In the genomic region with DNA sequence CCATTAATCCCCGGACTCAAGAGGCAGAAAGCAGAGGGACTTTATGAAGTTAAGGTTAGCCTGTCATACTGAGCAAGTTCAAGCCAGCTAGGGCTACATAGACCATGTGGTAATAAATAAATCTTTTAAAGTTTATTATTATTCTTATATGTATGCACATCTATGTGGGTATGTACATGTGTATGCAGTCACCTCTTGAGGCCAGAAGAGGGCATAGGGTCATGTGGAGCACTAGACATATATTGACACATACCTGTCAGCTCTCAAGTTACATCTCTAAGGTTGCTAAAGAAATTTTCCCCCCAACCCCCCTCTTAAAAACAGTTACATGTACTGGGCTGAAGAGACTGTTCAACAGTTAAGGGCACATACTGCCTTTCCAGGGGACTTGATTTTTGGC, we compare ENCODE assay signal across 12 mouse cellular contexts. TPM values are rescaled to one million over a fixed set of nuclear protein-coding genes. Genes with fewer than 3 reads are reported as not detected.
DNase-seq lines count a peak whose midpoint lies in the region; ATAC-seq and TF ChIP-seq lines count a peak whose summit lies in the region.
"Had no signal": no experiment of that assay in that cellular context is flagged by ENCODE, and none has a peak within 500 bp of the region (broad histone marks: within the 10 kb centered on the region; RNA-seq: fewer than 3 reads in every experiment).

No protein-coding gene starts in this region.

- TF ChIP-seq CTCF in MEL (IDR thresholded peaks at IDR 0.05 in 2 of 3, conservative IDR thresholded peaks at IDR 0.05 in 1 of 3; ENCODE audit: control insufficient read depth in 1 of 3, insufficient read depth in 1 of 3, low read depth in 2 of 3, low read length in 3 of 3, poor library complexity in 1 of 3, severe bottlenecking in 1 of 3): no peak
- peak; percentile 45 for TF ChIP-seq CTCF in liver, postnatal 0 days (IDR thresholded peaks at IDR 0.05; ENCODE audit: low read depth)

- TF ChIP-seq POLR2A in MEL (IDR thresholded peaks at IDR 0.05; ENCODE audit: control insufficient read depth in 1 of 2, insufficient read depth in 1 of 2, low read depth in 1 of 2, low read length in 2 of 2, poor library complexity in 1 of 2): no peak

- no peak for DNase-seq in liver, embryonic 11.5 days (ENCODE audit: low spot score)
- DNase-seq in liver (no peak), MEL (ENCODE audit: low read depth, low spot score) (peak; percentile 36)
- DNase-seq in liver, postnatal 0 days: no peak
- no peak for DNase-seq in left cerebral cortex, postnatal 10 days (ENCODE audit: extremely low spot score in 1 of 2, low spot score in 2 of 2)
- DNase-seq in heart, postnatal 25 days (ENCODE audit: low spot score): no peak
- DNase-seq: gastrocnemius, postnatal 10 days; lung, adult 18-20 months had no signal

- no peak overlapping the region for H3K27ac ChIP-seq in liver, embryonic 11.5 days (ENCODE audit: low read depth, low read length)
- no peak overlapping the region for H3K27ac ChIP-seq in MEL (ENCODE audit: control insufficient read depth, low read depth, low read length)
- H3K27ac ChIP-seq in forebrain, embryonic 15.5 days (replicated peaks): no peak overlapping the region
- no peak overlapping the region for H3K27ac ChIP-seq in liver, postnatal 0 days (ENCODE audit: low read depth)
- H3K27ac ChIP-seq: midbrain, embryonic 12.5 days; neural tube, embryonic 13.5 days had no signal

- H3K9ac ChIP-seq in liver, embryonic 11.5 days (ENCODE audit: low read depth, low read length): no peak overlapping the region
- H3K9ac ChIP-seq in MEL (ENCODE audit: control insufficient read depth, low read depth, low read length, poor library complexity, severe bottlenecking): no peak overlapping the region
- H3K9ac ChIP-seq in forebrain, embryonic 15.5 days (replicated peaks): no peak overlapping the region
- H3K9ac ChIP-seq in liver, postnatal 0 days (replicated peaks): no peak overlapping the region
- H3K9ac ChIP-seq: heart, embryonic 12.5 days; midbrain, embryonic 12.5 days; neural tube, embryonic 13.5 days had no signal

- H3K4me1 ChIP-seq in liver, embryonic 11.5 days (replicated peaks; ENCODE audit: control insufficient read depth, insufficient read depth, low read length): no peaks in the 10 kb centered on the region; the same call in 1 of the 2 replicates
- H3K4me1 ChIP-seq in MEL (ENCODE audit: control insufficient read depth in 1 of 2, insufficient read depth in 2 of 2, low read length in 2 of 2): peaks cover 0 to 2% of the 10 kb centered on the region in 2 experiments; a peak in 1 of 4 replicates
- H3K4me1 ChIP-seq in forebrain, embryonic 15.5 days: no peaks in the 10 kb centered on the region
- no peaks in the 10 kb centered on the region for H3K4me1 ChIP-seq in liver, postnatal 0 days (ENCODE audit: insufficient read depth)
- H3K4me1 ChIP-seq: heart, embryonic 12.5 days; midbrain, embryonic 12.5 days; neural tube, embryonic 13.5 days had no signal

- no peak overlapping the region for H3K4me2 ChIP-seq in liver, embryonic 11.5 days
- no peak overlapping the region for H3K4me2 ChIP-seq in forebrain, embryonic 15.5 days (replicated peaks)
- H3K4me2 ChIP-seq in liver, postnatal 0 days (ENCODE audit: low read depth, low read length): no peak overlapping the region
- H3K4me2 ChIP-seq: heart, embryonic 12.5 days; midbrain, embryonic 12.5 days; neural tube, embryonic 13.5 days had no signal

- intact Hi-C loops in left cerebral cortex, postnatal 10 days (cut with DNase I): no loop called here
- intact Hi-C loops in heart, postnatal 25 days (cut with DNase I): no loop called here

- no peaks in the 10 kb centered on the region for H3K79me2 ChIP-seq in MEL (ENCODE audit: control insufficient read depth, insufficient read depth, low read length, poor library complexity)

- no peaks in the 10 kb centered on the region for H3K9me3 ChIP-seq in liver, embryonic 11.5 days (ENCODE audit: control insufficient read depth, low read length)
- no peaks in the 10 kb centered on the region for H3K9me3 ChIP-seq in MEL (replicated peaks; ENCODE audit: insufficient read depth, low read length)
- H3K9me3 ChIP-seq in forebrain, embryonic 15.5 days: no peaks in the 10 kb centered on the region
- H3K9me3 ChIP-seq in liver, postnatal 0 days (ENCODE audit: low read length): no peaks in the 10 kb centered on the region
- H3K9me3 ChIP-seq: heart, embryonic 12.5 days; midbrain, embryonic 12.5 days; neural tube, embryonic 13.5 days had no signal

- H3K36me3 ChIP-seq in liver, embryonic 11.5 days (ENCODE audit: control insufficient read depth, insufficient read depth, low read length): peaks cover 10% of the 10 kb centered on the region; the same call in 1 of the 2 replicates
- H3K36me3 ChIP-seq in MEL (ENCODE audit: control insufficient read depth in 1 of 2, insufficient read depth in 2 of 2, low read length in 2 of 2): no peaks in the 10 kb centered on the region; a peak in 1 of 4 replicates
- H3K36me3 ChIP-seq in forebrain, embryonic 15.5 days: peaks cover 19% of the 10 kb centered on the region
- H3K36me3 ChIP-seq in liver, postnatal 0 days (replicated peaks; ENCODE audit: insufficient read depth, low read length): peaks cover 9% of the 10 kb centered on the region; the same call in 1 of the 2 replicates

- TF ChIP-seq EP300 in MEL (IDR thresholded peaks at IDR 0.05; ENCODE audit: low read depth in 1 of 2, low read length in 2 of 2): no peak
- TF ChIP-seq EP300 in liver, postnatal 0 days (IDR thresholded peaks at IDR 0.05; ENCODE audit: low read depth): no peak

- H3K4me3 ChIP-seq in liver, embryonic 11.5 days (ENCODE audit: low read depth, low read length): no peak overlapping the region
- H3K4me3 ChIP-seq in MEL (ENCODE audit: control insufficient read depth in 1 of 2, insufficient read depth in 1 of 2, low read depth in 2 of 2, low read length in 2 of 2): no peak overlapping the region
- no peak overlapping the region for H3K4me3 ChIP-seq in forebrain, embryonic 15.5 days
- no peak overlapping the region for H3K4me3 ChIP-seq in liver, postnatal 0 days (ENCODE audit: low read depth, low read length)
- H3K4me3 ChIP-seq: heart, embryonic 12.5 days; midbrain, embryonic 12.5 days; neural tube, embryonic 13.5 days had no signal

- H3K27me3 ChIP-seq in liver, embryonic 11.5 days (replicated peaks; ENCODE audit: control insufficient read depth, insufficient read depth, low read length): no peaks in the 10 kb centered on the region
- H3K27me3 ChIP-seq in MEL (ENCODE audit: control insufficient read depth in 1 of 2, insufficient read depth in 2 of 2, low read length in 2 of 2): no peaks in the 10 kb centered on the region
- H3K27me3 ChIP-seq in forebrain, embryonic 15.5 days: no peaks in the 10 kb centered on the region
- no peaks in the 10 kb centered on the region for H3K27me3 ChIP-seq in liver, postnatal 0 days (ENCODE audit: insufficient read depth, low read length)
- H3K27me3 ChIP-seq: heart, embryonic 12.5 days; midbrain, embryonic 12.5 days; neural tube, embryonic 13.5 days had no signal

- ATAC-seq in liver, embryonic 11.5 days (replicated peaks; ENCODE audit: low FRiP score): peak; percentile 53; the same call in 1 of the 2 replicates
- ATAC-seq in forebrain, embryonic 15.5 days (replicated peaks): peak; percentile 60; the same call in 1 of the 2 replicates
- peak; percentile 55 for ATAC-seq in liver, postnatal 0 days

- WGBS in liver, embryonic 11.5 days: 91% methylated on average over 1 of the region's 1 CpGs
- 89% methylated on average over 1 of the region's 1 CpGs for WGBS in forebrain, embryonic 15.5 days
- WGBS in liver, postnatal 0 days (ENCODE audit: insufficient replicate concordance): 70% methylated on average over 1 of the region's 1 CpGs

- TF ChIP-seq RAD21 in MEL (IDR thresholded peaks at IDR 0.05; ENCODE audit: low read depth, low read length): no peak

RNA-seq across cellular contexts. Expression of gene Gatad2a, which starts 16.6 kb away (rescaled TPM):
- 72.6 and 75.3 TPM in 2 replicates for polyA plus RNA-seq in liver, embryonic 11.5 days (2014; fragmentation: Nextera tagmentation; extraction: Ambion mirVana)
- total RNA-seq in MEL (2012; rRNA removed): 101 and 111 TPM in 2 replicates
- polyA plus RNA-seq in MEL (2012; ENCODE audit: insufficient read depth in 1 of 2, insufficient read length in 2 of 2, low read depth in 1 of 2, low replicate concordance in 2 of 2, missing spikeins in 1 of 2): 100 to 1,000 TPM in 1 of 2 experiments, 10 to 100 TPM in 1; 38.0 to 129 TPM
- polyA plus RNA-seq in forebrain, embryonic 15.5 days (2015; fragmentation: Nextera tagmentation; extraction: Ambion mirVana): 28.3 and 35.5 TPM in 2 replicates
- polyA plus RNA-seq in liver, postnatal 0 days (2015; fragmentation: Nextera tagmentation; extraction: Ambion mirVana): 19.5 and 20.7 TPM in 2 replicates
- total RNA-seq in left cerebral cortex, postnatal 10 days (2021): 10 to 100 TPM; 24.8 to 30.0 TPM
- 10 to 100 TPM; 34.3 to 35.6 TPM for total RNA-seq in heart, postnatal 25 days (2021)

RNA-seq across cellular contexts. Expression of gene Mau2, which starts 29.8 kb away (rescaled TPM):
- 42.1 and 46.5 TPM in 2 replicates for polyA plus RNA-seq in liver, embryonic 11.5 days (2014; fragmentation: Nextera tagmentation; extraction: Ambion mirVana)
- 39.0 and 39.2 TPM in 2 replicates for total RNA-seq in MEL (2012; rRNA removed)
- polyA plus RNA-seq in MEL (2012; ENCODE audit: insufficient read depth in 1 of 2, insufficient read length in 2 of 2, low read depth in 1 of 2, low replicate concordance in 2 of 2, missing spikeins in 1 of 2): 10 to 100 TPM in 1 of 2 experiments, not detected in 1; 43.4 TPM
- polyA plus RNA-seq in forebrain, embryonic 15.5 days (2015; fragmentation: Nextera tagmentation; extraction: Ambion mirVana): 84.5 and 85.9 TPM in 2 replicates
- polyA plus RNA-seq in liver, postnatal 0 days (2015; fragmentation: Nextera tagmentation; extraction: Ambion mirVana): 11.1 and 12.2 TPM in 2 replicates
- total RNA-seq in left cerebral cortex, postnatal 10 days (2021): 10 to 100 TPM; 81.6 to 82.9 TPM
- total RNA-seq in heart, postnatal 25 days (2021): 10 to 100 TPM; 34.7 to 35.5 TPM

RNA-seq across cellular contexts. Expression of gene Sugp1, which starts 29.9 kb away (rescaled TPM):
- polyA plus RNA-seq in liver, embryonic 11.5 days (2014; fragmentation: Nextera tagmentation; extraction: Ambion mirVana): 30.8 and 32.4 TPM in 2 replicates
- total RNA-seq in MEL (2012; rRNA removed): 27.1 and 29.9 TPM in 2 replicates
- polyA plus RNA-seq in MEL (2012; ENCODE audit: insufficient read depth in 1 of 2, insufficient read length in 2 of 2, low read depth in 1 of 2, low replicate concordance in 2 of 2, missing spikeins in 1 of 2): 10 to 100 TPM in 1 of 2 experiments, not detected in 1; 45.5 TPM
- polyA plus RNA-seq in forebrain, embryonic 15.5 days (2015; fragmentation: Nextera tagmentation; extraction: Ambion mirVana): 60.9 and 66.5 TPM in 2 replicates
- 11.7 and 11.8 TPM in 2 replicates for polyA plus RNA-seq in liver, postnatal 0 days (2015; fragmentation: Nextera tagmentation; extraction: Ambion mirVana)
- total RNA-seq in left cerebral cortex, postnatal 10 days (2021): 10 to 100 TPM; 51.6 to 56.7 TPM
- total RNA-seq in heart, postnatal 25 days (2021): 10 to 100 TPM; 17.2 to 18.4 TPM

RNA-seq across cellular contexts. Expression of gene Tm6sf2, which starts 60.0 kb away (rescaled TPM):
- 0.60 and 0.82 TPM in 2 replicates for polyA plus RNA-seq in liver, embryonic 11.5 days (2014; fragmentation: Nextera tagmentation; extraction: Ambion mirVana)
- total RNA-seq in MEL (2012; rRNA removed): 0.78 and 1.0 TPM in 2 replicates
- 1 to 10 TPM in 1 of 2 experiments, not detected in 1; 1.2 TPM for polyA plus RNA-seq in MEL (2012; ENCODE audit: insufficient read depth in 1 of 2, insufficient read length in 2 of 2, low read depth in 1 of 2, low replicate concordance in 2 of 2, missing spikeins in 1 of 2)
- polyA plus RNA-seq in forebrain, embryonic 15.5 days (2015; fragmentation: Nextera tagmentation; extraction: Ambion mirVana): 1.3 and 1.5 TPM in 2 replicates
- polyA plus RNA-seq in liver, postnatal 0 days (2015; fragmentation: Nextera tagmentation; extraction: Ambion mirVana): 32.5 and 38.7 TPM in 2 replicates
- 1 to 10 TPM; 1.4 TPM for total RNA-seq in left cerebral cortex, postnatal 10 days (2021)
- total RNA-seq in heart, postnatal 25 days (2021): 1 to 10 TPM; 1.1 to 1.3 TPM
- total RNA-seq: gastrocnemius, postnatal 10 days had no signal
